Mouse (Mus musculus): ENCODE data around the gene Tmem87a. TPM values are rescaled to one million over a fixed set of nuclear protein-coding genes. Genes with fewer than 3 reads are reported as not detected.

Tmem87a gene
- total and polyA plus RNA-seq, 3 experiments = 0.88 to 44.1 (median 22.6) TPM

GRCm38 (mm10) chr2:120402813-120403212, 1.1 kb downstream of the Tmem87a start:
- DNase-seq (ENCODE audit: low spot score) (no peak), ATAC-seq (ENCODE audit: extremely low read depth, insufficient number of reproducible peaks, low FRiP score, poor library complexity, severe bottlenecking) (no peak)
- Histone ChIP-seq H3K4me3 (ENCODE audit: low read depth, low read length) (peak overlapping the region; percentile 79), H3K36me3 (replicated peaks) (peaks cover 28% of the 10 kb centered on the region), H3K9me3 (replicated peaks) (no peaks in the 10 kb centered on the region), H3K27me3 (ENCODE audit: insufficient read depth, low read length) (no peaks in the 10 kb centered on the region), H3K4me1 (ENCODE audit: insufficient read depth, low read depth, low read length) (peaks cover 17% of the 10 kb centered on the region)
- TF ChIP-seq GATA2 (IDR thresholded peaks at IDR 0.05; ENCODE audit: borderline replicate concordance, low read depth, low read length) (no peak), GATA1 (IDR thresholded peaks at IDR 0.05; ENCODE audit: borderline replicate concordance, low read length) (no peak), TAL1 (conservative IDR thresholded peaks at IDR 0.05; ENCODE audit: low read depth, low read length) (no peak), CTCF (IDR thresholded peaks at IDR 0.05; ENCODE audit: low read depth, low read length) (no peak), POLR2AphosphoS5 (IDR thresholded peaks at IDR 0.05; ENCODE audit: insufficient replicate concordance, low read depth, low read length) (no peak)

- TF ChIP-seq POLR2AphosphoS5 (IDR thresholded peaks at IDR 0.05; ENCODE audit: insufficient replicate concordance, low read depth, low read length) = no peak
- no peak for TF ChIP-seq GATA2 (IDR thresholded peaks at IDR 0.05; ENCODE audit: borderline replicate concordance, low read depth, low read length)
- no peak for TF ChIP-seq GATA1 (IDR thresholded peaks at IDR 0.05; ENCODE audit: borderline replicate concordance, low read length)
- TF ChIP-seq TAL1 (conservative IDR thresholded peaks at IDR 0.05; ENCODE audit: low read depth, low read length) = no peak
- no peak for TF ChIP-seq CTCF (IDR thresholded peaks at IDR 0.05; ENCODE audit: low read depth, low read length)
- H3K27me3 ChIP-seq (ENCODE audit: insufficient read depth, low read length) = no peaks in the 10 kb centered on the region
- DNase-seq (ENCODE audit: low spot score) (no peak), ATAC-seq (ENCODE audit: extremely low read depth, insufficient number of reproducible peaks, low FRiP score, poor library complexity, severe bottlenecking) (no peak)
- H3K9me3 ChIP-seq (replicated peaks) = no peaks in the 10 kb centered on the region
- peaks cover 70% of the 10 kb centered on the region for H3K36me3 ChIP-seq (replicated peaks)
- H3K4me3 ChIP-seq (ENCODE audit: low read depth, low read length) = no peak overlapping the region
- peaks cover 4% of the 10 kb centered on the region for H3K4me1 ChIP-seq (ENCODE audit: insufficient read depth, low read depth, low read length)
Measured at GRCm38 (mm10) chr2:120397951-120398350, 6.0 kb downstream of the Tmem87a start.

- Histone ChIP-seq H3K27me3 (ENCODE audit: insufficient read depth, low read length) (no peaks in the 10 kb centered on the region), H3K36me3 (replicated peaks) (peaks cover 84% of the 10 kb centered on the region), H3K9me3 (replicated peaks) (no peaks in the 10 kb centered on the region), H3K4me3 (ENCODE audit: low read depth, low read length) (no peak overlapping the region), H3K4me1 (ENCODE audit: insufficient read depth, low read depth, low read length) (peaks cover 2% of the 10 kb centered on the region; the same call in 1 of the 2 replicates)
- DNase-seq (ENCODE audit: low spot score) (no peak), ATAC-seq (ENCODE audit: extremely low read depth, insufficient number of reproducible peaks, low FRiP score, poor library complexity, severe bottlenecking) (no peak)
- TF ChIP-seq GATA1 (IDR thresholded peaks at IDR 0.05; ENCODE audit: borderline replicate concordance, low read length) (no peak), TAL1 (conservative IDR thresholded peaks at IDR 0.05; ENCODE audit: low read depth, low read length) (no peak), GATA2 (IDR thresholded peaks at IDR 0.05; ENCODE audit: borderline replicate concordance, low read depth, low read length) (no peak), POLR2AphosphoS5 (IDR thresholded peaks at IDR 0.05; ENCODE audit: insufficient replicate concordance, low read depth, low read length) (no peak), CTCF (IDR thresholded peaks at IDR 0.05; ENCODE audit: low read depth, low read length) (no peak)
Measured at GRCm38 (mm10) chr2:120392406-120392805, 11.5 kb downstream of the Tmem87a start.

- peaks cover 83% of the 10 kb centered on the region for H3K36me3 ChIP-seq (replicated peaks)
- no peak for DNase-seq (ENCODE audit: low spot score)
- no peak overlapping the region for H3K4me3 ChIP-seq (ENCODE audit: low read depth, low read length)
- H3K4me1 ChIP-seq (ENCODE audit: insufficient read depth, low read depth, low read length) = peaks cover 2% of the 10 kb centered on the region; the same call in 1 of the 2 replicates
- H3K9me3 ChIP-seq (replicated peaks) = no peaks in the 10 kb centered on the region
- no peaks in the 10 kb centered on the region for H3K27me3 ChIP-seq (ENCODE audit: insufficient read depth, low read length)
- ATAC-seq (ENCODE audit: extremely low read depth, insufficient number of reproducible peaks, low FRiP score, poor library complexity, severe bottlenecking) = no peak
- TF ChIP-seq GATA1 (IDR thresholded peaks at IDR 0.05; ENCODE audit: borderline replicate concordance, low read length) = no peak
- no peak for TF ChIP-seq POLR2AphosphoS5 (IDR thresholded peaks at IDR 0.05; ENCODE audit: insufficient replicate concordance, low read depth, low read length)
- TF ChIP-seq CTCF (IDR thresholded peaks at IDR 0.05; ENCODE audit: low read depth, low read length) = no peak
- TF ChIP-seq GATA2 (IDR thresholded peaks at IDR 0.05; ENCODE audit: borderline replicate concordance, low read depth, low read length) = no peak
- no peak for TF ChIP-seq TAL1 (conservative IDR thresholded peaks at IDR 0.05; ENCODE audit: low read depth, low read length)
Measured at GRCm38 (mm10) chr2:120390934-120391333, 13.0 kb downstream of the Tmem87a start.

GRCm38 (mm10) chr2:120389376-120389775, 14.5 kb downstream of the Tmem87a start:
- peaks cover 2% of the 10 kb centered on the region; the same call in 1 of the 2 replicates for H3K4me1 ChIP-seq (ENCODE audit: insufficient read depth, low read depth, low read length)
- no peaks in the 10 kb centered on the region for H3K9me3 ChIP-seq (replicated peaks)
- no peak overlapping the region for H3K4me3 ChIP-seq (ENCODE audit: low read depth, low read length)
- TF ChIP-seq TAL1 (conservative IDR thresholded peaks at IDR 0.05; ENCODE audit: low read depth, low read length) (no peak), POLR2AphosphoS5 (IDR thresholded peaks at IDR 0.05; ENCODE audit: insufficient replicate concordance, low read depth, low read length) (no peak), CTCF (IDR thresholded peaks at IDR 0.05; ENCODE audit: low read depth, low read length) (no peak), GATA1 (IDR thresholded peaks at IDR 0.05; ENCODE audit: borderline replicate concordance, low read length) (no peak), GATA2 (IDR thresholded peaks at IDR 0.05; ENCODE audit: borderline replicate concordance, low read depth, low read length) (no peak)
- ATAC-seq (ENCODE audit: extremely low read depth, insufficient number of reproducible peaks, low FRiP score, poor library complexity, severe bottlenecking) = no peak
- no peaks in the 10 kb centered on the region for H3K27me3 ChIP-seq (ENCODE audit: insufficient read depth, low read length)
- DNase-seq (ENCODE audit: low spot score) = no peak
- peaks cover 77% of the 10 kb centered on the region for H3K36me3 ChIP-seq (replicated peaks)

GRCm38 (mm10) chr2:120387291-120387690, 16.6 kb downstream of the Tmem87a start:
- no peak overlapping the region for H3K4me3 ChIP-seq (ENCODE audit: low read depth, low read length)
- no peaks in the 10 kb centered on the region for H3K27me3 ChIP-seq (ENCODE audit: insufficient read depth, low read length)
- TF ChIP-seq GATA2 (IDR thresholded peaks at IDR 0.05; ENCODE audit: borderline replicate concordance, low read depth, low read length) (no peak), GATA1 (IDR thresholded peaks at IDR 0.05; ENCODE audit: borderline replicate concordance, low read length) (no peak), CTCF (IDR thresholded peaks at IDR 0.05; ENCODE audit: low read depth, low read length) (no peak), POLR2AphosphoS5 (IDR thresholded peaks at IDR 0.05; ENCODE audit: insufficient replicate concordance, low read depth, low read length) (no peak), TAL1 (conservative IDR thresholded peaks at IDR 0.05; ENCODE audit: low read depth, low read length) (no peak)
- H3K36me3 ChIP-seq (replicated peaks) = peaks cover 78% of the 10 kb centered on the region
- H3K9me3 ChIP-seq (replicated peaks) = no peaks in the 10 kb centered on the region
- no peak for ATAC-seq (ENCODE audit: extremely low read depth, insufficient number of reproducible peaks, low FRiP score, poor library complexity, severe bottlenecking)
- DNase-seq (ENCODE audit: low spot score) = no peak
- H3K4me1 ChIP-seq (ENCODE audit: insufficient read depth, low read depth, low read length) = no peaks in the 10 kb centered on the region

All from G1E (cell line).